In the genomic region with DNA sequence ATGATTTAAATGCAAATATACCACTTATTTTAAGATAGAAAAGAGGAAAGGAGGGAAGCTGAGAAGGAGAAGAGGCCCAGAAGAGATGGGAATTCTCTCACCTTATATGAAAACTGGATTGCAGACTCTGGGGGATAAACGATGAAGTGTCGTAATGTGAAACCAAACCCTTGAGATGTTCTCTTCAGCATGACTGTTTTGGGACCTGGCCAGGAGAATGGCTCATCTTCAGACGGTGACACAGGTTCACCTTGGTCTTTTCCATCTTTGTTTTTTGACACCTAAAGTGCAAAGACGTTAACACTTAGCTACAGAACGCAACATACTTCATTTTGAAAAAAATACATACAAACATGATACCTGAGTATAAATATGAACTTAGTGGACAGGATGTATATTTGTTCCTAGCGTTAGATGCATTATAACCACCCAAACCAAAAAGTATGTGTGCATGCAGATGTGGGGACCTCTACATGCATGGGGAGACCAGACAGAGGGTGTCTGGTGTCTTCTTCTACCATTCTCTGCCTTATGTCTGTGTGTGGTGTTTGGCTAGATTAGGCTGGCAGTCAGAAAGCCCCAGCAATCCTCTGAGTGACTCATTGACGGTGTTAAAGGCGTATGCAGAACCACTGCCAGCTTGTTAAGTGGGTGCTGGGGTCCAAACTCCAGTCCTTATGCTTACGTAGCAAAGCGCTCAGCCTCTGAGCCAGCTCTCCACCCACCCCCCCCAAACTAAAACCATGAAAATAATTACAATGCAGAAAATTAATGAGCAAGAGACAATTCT, we compare ENCODE assay signal across 24 mouse cellular contexts. TPM values are rescaled to one million over a fixed set of nuclear protein-coding genes. Genes with fewer than 3 reads are reported as not detected.
DNase-seq lines count a peak whose midpoint lies in the region; ATAC-seq and TF ChIP-seq lines count a peak whose summit lies in the region.
"Had no signal": no experiment of that assay in that cellular context is flagged by ENCODE, and none has a peak within 500 bp of the region (broad histone marks: within the 10 kb centered on the region; RNA-seq: fewer than 3 reads in every experiment).

No protein-coding gene starts in this region.

- no peak overlapping the region for H3K27ac ChIP-seq in liver, adult 2 months (replicated peaks; ENCODE audit: insufficient read depth, low read depth, low read length)
- H3K27ac ChIP-seq in forebrain, embryonic 16.5 days (ENCODE audit: low read length) = no peak overlapping the region
- H3K27ac ChIP-seq: gastrocnemius, adult 2 months; heart, embryonic 15.5 days; hindbrain, postnatal 0 days; intestine, embryonic 15.5 days; liver, embryonic 14.5 days; macrophage; midbrain, embryonic 15.5 days; neural tube, embryonic 15.5 days had no signal

- peaks cover 5% of the 10 kb centered on the region; the same call in 1 of the 2 replicates for H3K4me1 ChIP-seq in liver, adult 2 months (ENCODE audit: control insufficient read depth, insufficient read depth, low read length)
- no peaks in the 10 kb centered on the region for H3K4me1 ChIP-seq in forebrain, embryonic 16.5 days (replicated peaks; ENCODE audit: control insufficient read depth, insufficient read depth, low read length)
- H3K4me1 ChIP-seq: intestine, embryonic 15.5 days; midbrain, embryonic 15.5 days; neural tube, embryonic 15.5 days had no signal

- H3K79me2 ChIP-seq in liver, adult 2 months (ENCODE audit: control insufficient read depth, insufficient read depth, low read length) = peaks cover 10% of the 10 kb centered on the region; the same call in 1 of the 2 replicates

- H3K36me3 ChIP-seq in liver, adult 2 months (ENCODE audit: control insufficient read depth, insufficient read depth, low read length) = peaks cover 5% of the 10 kb centered on the region; the same call in 1 of the 2 replicates
- H3K36me3 ChIP-seq in forebrain, embryonic 16.5 days (ENCODE audit: control insufficient read depth, insufficient read depth) = peaks cover 3% of the 10 kb centered on the region; the same call in 1 of the 2 replicates
- H3K36me3 ChIP-seq: intestine, embryonic 15.5 days had no signal

- TF ChIP-seq CTCF in liver, adult 2 months (IDR thresholded peaks at IDR 0.05; ENCODE audit: low read depth, low read length) = no peak

- DNase-seq in heart, adult 11 months = peak; percentile 74
- no peak for DNase-seq in heart, adult 18-20 months
- DNase-seq in liver, adult 2 months (ENCODE audit: extremely low read depth, low read depth, low spot score) = peak; percentile 29
- DNase-seq in liver = no peak
- peak; percentile 48 for DNase-seq in adrenal gland, postnatal 25 days
- DNase-seq: cerebellum, adult 8-10 months; gastrocnemius, adult 2 months; gastrocnemius, postnatal 36 days; kidney, postnatal 4 days; lung, adult 2 months; lung, postnatal 10 days; retina, postnatal 1 day; right cerebral cortex, postnatal 14 days had no signal

- H3K9me3 ChIP-seq in forebrain, embryonic 16.5 days (ENCODE audit: control insufficient read depth, low read length) = no peaks in the 10 kb centered on the region
- H3K9me3 ChIP-seq: forebrain, embryonic 13.5 days; G1E; heart, embryonic 15.5 days; intestine, embryonic 15.5 days; midbrain, embryonic 15.5 days; neural tube, embryonic 15.5 days had no signal

- no peak for ATAC-seq in forebrain, embryonic 16.5 days
- ATAC-seq: hindbrain, postnatal 0 days; intestine, embryonic 15.5 days; midbrain, embryonic 15.5 days; Patski had no signal

- no peak overlapping the region for H3K4me2 ChIP-seq in forebrain, embryonic 16.5 days (ENCODE audit: low read length)
- H3K4me2 ChIP-seq: forebrain, embryonic 13.5 days; heart, embryonic 15.5 days; intestine, embryonic 15.5 days; midbrain, embryonic 15.5 days; neural tube, embryonic 15.5 days had no signal

- no peak for TF ChIP-seq POLR2A in liver, adult 2 months (IDR thresholded peaks at IDR 0.05; ENCODE audit: extremely low read depth, insufficient read depth, low read length)

- no peak overlapping the region for H3K4me3 ChIP-seq in liver, adult 2 months (ENCODE audit: insufficient read depth, low read depth, low read length)
- no peak overlapping the region for H3K4me3 ChIP-seq in forebrain, embryonic 16.5 days (replicated peaks; ENCODE audit: low read length)
- H3K4me3 ChIP-seq: forebrain, embryonic 13.5 days; gastrocnemius, adult 2 months; heart, embryonic 15.5 days; intestine, embryonic 15.5 days; midbrain, embryonic 15.5 days; neural tube, embryonic 15.5 days had no signal

- no peak overlapping the region for H3K9ac ChIP-seq in liver, adult 2 months (ENCODE audit: low read depth, low read length)
- no peak overlapping the region for H3K9ac ChIP-seq in forebrain, embryonic 16.5 days (replicated peaks; ENCODE audit: low read depth, low read length)
- H3K9ac ChIP-seq: forebrain, embryonic 13.5 days; heart, embryonic 15.5 days; intestine, embryonic 15.5 days; liver, embryonic 14.5 days; midbrain, embryonic 15.5 days; neural tube, embryonic 15.5 days had no signal

- WGBS in liver, adult 2 months = 74% methylated on average over 10 of the region's 10 CpGs
- 79% methylated on average over 10 of the region's 10 CpGs for WGBS in forebrain, embryonic 16.5 days

- no peaks in the 10 kb centered on the region for H3K27me3 ChIP-seq in liver, adult 2 months (ENCODE audit: control insufficient read depth, insufficient read depth, low read length)
- H3K27me3 ChIP-seq in forebrain, embryonic 16.5 days (replicated peaks; ENCODE audit: control insufficient read depth, insufficient read depth, low read length) = no peaks in the 10 kb centered on the region
- H3K27me3 ChIP-seq: forebrain, embryonic 13.5 days; heart, embryonic 15.5 days; intestine, embryonic 15.5 days; midbrain, embryonic 15.5 days; neural tube, embryonic 15.5 days; Patski had no signal

RNA-seq across cellular contexts. Expression of a gene that starts 54.0 kb away (rescaled TPM):
- total RNA-seq in heart, adult 18-20 months (2021) = 10 to 100 TPM; 61.8 to 72.0 TPM
- 19.2 and 25.7 TPM in 2 replicates for total RNA-seq in liver, adult 2 months (2014; rRNA removed)
- 6.0 and 7.2 TPM in 2 replicates for polyA plus RNA-seq in liver, adult 2 months (2012; rRNA removed)
- 72.8 and 85.1 TPM in 2 replicates for total RNA-seq in adrenal gland, postnatal 25 days (2021)
- 40.2 and 40.9 TPM in 2 replicates for polyA plus RNA-seq in forebrain, embryonic 16.5 days (2015; fragmentation: Nextera tagmentation; extraction: Ambion mirVana)

Comparison
In these comparisons a context has a peak if more than half of its experiments do, and no peak if none do; other contexts are left out.
1. DNase-seq: peak in heart, adult 11 months (single experiment), liver, adult 2 months (single experiment) and adrenal gland, postnatal 25 days (single experiment); none in heart, adult 18-20 months (0 of 2) and liver (single experiment).